Comparison of ENCODE assay signal across 8 mouse cellular contexts in the genomic region with DNA sequence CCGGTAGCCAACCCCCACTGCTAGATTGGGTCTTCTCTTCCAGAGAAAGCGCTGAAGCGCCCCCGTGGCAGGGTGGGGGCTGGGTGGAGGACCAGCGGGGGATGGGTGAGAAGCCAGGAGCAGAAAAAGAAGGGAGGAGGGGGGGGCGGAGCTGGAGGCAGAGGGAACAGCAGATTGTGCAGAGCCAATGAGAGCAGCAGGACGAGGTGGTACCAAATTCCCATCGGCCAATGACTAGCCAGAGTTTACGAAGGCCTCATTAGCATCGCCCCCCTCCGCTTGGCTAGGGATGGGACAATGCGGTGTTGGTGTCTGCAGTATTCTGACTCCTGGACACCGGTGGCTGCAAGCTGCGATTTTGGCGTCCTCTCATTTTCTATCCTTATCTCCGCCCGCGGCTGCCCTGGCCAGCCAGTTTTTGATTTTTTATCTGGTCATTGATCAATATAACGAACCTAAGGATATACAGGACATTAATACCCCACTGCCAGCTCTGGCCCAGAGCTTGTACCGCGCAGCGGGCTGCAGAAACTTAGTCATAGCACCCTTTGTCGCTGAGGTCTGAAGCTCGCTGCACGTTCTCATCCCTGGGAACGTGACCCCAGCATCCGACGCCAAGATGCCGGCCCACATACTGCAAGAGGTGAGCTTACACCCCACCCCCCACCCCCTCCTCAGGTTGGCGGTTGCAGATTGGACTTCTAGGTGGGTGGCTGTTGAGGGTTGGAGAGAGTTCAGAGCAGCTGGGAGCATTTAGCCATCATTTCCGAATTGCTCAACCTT. TPM values are rescaled to one million over a fixed set of nuclear protein-coding genes. Genes with fewer than 3 reads are reported as not detected.
DNase-seq lines count a peak whose midpoint lies in the region; ATAC-seq lines count a peak whose summit lies in the region.

No protein-coding gene starts in this region.

- peaks cover 38 to 60% of the 10 kb centered on the region in 2 experiments for H3K4me1 ChIP-seq in heart, embryonic 14.5 days (ENCODE audit: control insufficient read depth in 2 of 2, insufficient read depth in 2 of 2, low read length in 2 of 2)
- peaks cover 84% of the 10 kb centered on the region for H3K4me1 ChIP-seq in liver, embryonic 12.5 days
- H3K4me1 ChIP-seq in stomach, embryonic 14.5 days (ENCODE audit: control insufficient read depth, insufficient read depth, low read length), result peaks cover 45% of the 10 kb centered on the region

- peaks cover 41% of the 10 kb centered on the region for H3K36me3 ChIP-seq in heart, embryonic 14.5 days (ENCODE audit: control insufficient read depth, insufficient read depth, low read length)
- H3K36me3 ChIP-seq in liver, embryonic 12.5 days, result peaks cover 41% of the 10 kb centered on the region
- peaks cover 29% of the 10 kb centered on the region for H3K36me3 ChIP-seq in stomach, embryonic 14.5 days (ENCODE audit: control insufficient read depth, insufficient read depth, low read length)

- H3K4me3 ChIP-seq in heart, embryonic 14.5 days (ENCODE audit: control insufficient read depth in 1 of 2, insufficient read depth in 1 of 2, low read depth in 1 of 2, low read length in 2 of 2), result peak overlapping the region; percentile 91 to 92
- H3K4me3 ChIP-seq in liver, embryonic 12.5 days, result peak overlapping the region; percentile 82
- H3K4me3 ChIP-seq in stomach, embryonic 14.5 days (ENCODE audit: low read depth, low read length), result peak overlapping the region; percentile 96

- H3K27ac ChIP-seq in heart, embryonic 14.5 days (replicated peaks in 1 of 2; ENCODE audit: control insufficient read depth in 1 of 2, insufficient read depth in 1 of 2, low read depth in 2 of 2, low read length in 2 of 2), result peak overlapping the region; percentile 91 to 99
- H3K27ac ChIP-seq in liver, embryonic 12.5 days, result peak overlapping the region; percentile 94
- H3K27ac ChIP-seq in stomach, embryonic 14.5 days (ENCODE audit: low read length), result peak overlapping the region; percentile 98

- peak overlapping the region; percentile 85 for H3K9ac ChIP-seq in heart, embryonic 14.5 days (ENCODE audit: low read length)
- H3K9ac ChIP-seq in liver, embryonic 12.5 days, result peak overlapping the region; percentile 82
- H3K9ac ChIP-seq in stomach, embryonic 14.5 days (replicated peaks; ENCODE audit: low read depth, low read length), result peak overlapping the region; percentile 97

- H3K27me3 ChIP-seq in heart, embryonic 14.5 days (ENCODE audit: control insufficient read depth, insufficient read depth, low read length), result no peaks in the 10 kb centered on the region
- H3K27me3 ChIP-seq in liver, embryonic 12.5 days (replicated peaks), result no peaks in the 10 kb centered on the region
- no peaks in the 10 kb centered on the region for H3K27me3 ChIP-seq in stomach, embryonic 14.5 days (ENCODE audit: control insufficient read depth, insufficient read depth, low read length)

- peak; percentile 56 for ATAC-seq in CD4-positive, CD25-positive, alpha-beta regulatory T cell, adult 4 months
- peak; percentile 91 for ATAC-seq in heart, embryonic 14.5 days (ENCODE audit: insufficient number of reproducible peaks, insufficient read depth, low FRiP score, low read depth)
- peak; percentile 94 for ATAC-seq in liver, embryonic 12.5 days
- peak; percentile 96 for ATAC-seq in stomach, embryonic 14.5 days (ENCODE audit: insufficient number of reproducible peaks, insufficient read depth, low FRiP score, low read depth)

- H3K9me3 ChIP-seq in heart, embryonic 14.5 days (ENCODE audit: control insufficient read depth, low read length), result no peaks in the 10 kb centered on the region
- H3K9me3 ChIP-seq in liver, embryonic 12.5 days (replicated peaks), result no peaks in the 10 kb centered on the region
- no peaks in the 10 kb centered on the region for H3K9me3 ChIP-seq in stomach, embryonic 14.5 days (ENCODE audit: control insufficient read depth, low read depth, low read length)

- WGBS in heart, embryonic 14.5 days, result under 1% methylated on average over 30 of the region's 31 CpGs
- WGBS in liver, embryonic 12.5 days (ENCODE audit: insufficient replicate concordance), result under 1% methylated on average over 31 of the region's 31 CpGs
- 2% methylated on average over 30 of the region's 31 CpGs for WGBS in stomach, embryonic 14.5 days

- DNase-seq in c-Kit-negative CD71-positive TER-119-positive erythroid progenitor cells, embryonic 14.5 days (ENCODE audit: low read depth, low spot score), result peak; percentile 74
- peak; percentile 93 for DNase-seq in fibroblast of lung, adult 2 months (ENCODE audit: low read depth)
- DNase-seq in kidney, postnatal 14 days, result peak; percentile 92
- DNase-seq in natural killer cell, adult 2 months (ENCODE audit: low spot score in 2 of 2), result peak; percentile 65 to 69

- peak overlapping the region; percentile 93 for H3K4me2 ChIP-seq in heart, embryonic 14.5 days (ENCODE audit: low read length)
- H3K4me2 ChIP-seq in liver, embryonic 12.5 days, result peak overlapping the region; percentile 93
- peak overlapping the region; percentile 88 for H3K4me2 ChIP-seq in stomach, embryonic 14.5 days (replicated peaks; ENCODE audit: low read depth, low read length)

RNA-seq across cellular contexts. Expression of a gene that starts 0.5 kb away (rescaled TPM):
- 10 to 100 TPM; 40.3 to 46.7 TPM for polyA plus RNA-seq in CD4-positive, CD25-positive, alpha-beta regulatory T cell, adult 4 months (2017; shearing (Covaris generic))
- polyA plus RNA-seq in heart, embryonic 14.5 days (2014; fragmentation: Nextera tagmentation; extraction: Ambion mirVana), result 139 and 146 TPM in 2 replicates
- 136 and 148 TPM in 2 replicates for polyA plus RNA-seq in liver, embryonic 12.5 days (2016; fragmentation: Nextera tagmentation; extraction: Ambion mirVana)
- polyA plus RNA-seq in stomach, embryonic 14.5 days (2014; fragmentation: Nextera tagmentation; extraction: Ambion mirVana), result 237 and 282 TPM in 2 replicates

RNA-seq across cellular contexts. Expression of a gene that starts 38.9 kb away (rescaled TPM):
- polyA plus RNA-seq in CD4-positive, CD25-positive, alpha-beta regulatory T cell, adult 4 months (2017; shearing (Covaris generic)), result under 1 TPM; 0.42 to 0.59 TPM
- polyA plus RNA-seq in heart, embryonic 14.5 days (2014; fragmentation: Nextera tagmentation; extraction: Ambion mirVana), result 2.1 and 2.9 TPM in 2 replicates
- polyA plus RNA-seq in liver, embryonic 12.5 days (2016; fragmentation: Nextera tagmentation; extraction: Ambion mirVana), result 0.04 TPM in 1 of 2 replicates, not detected in the other
- polyA plus RNA-seq in stomach, embryonic 14.5 days (2014; fragmentation: Nextera tagmentation; extraction: Ambion mirVana), result 0.10 and 0.25 TPM in 2 replicates

Comparison
In these comparisons a context has a peak if more than half of its experiments do, and no peak if none do; other contexts are left out.
1. Peak in every context shown above with its lines: DNase-seq, ATAC-seq, H3K4me3 ChIP-seq and H3K27ac ChIP-seq.